Mouse (Mus musculus) lung, adult 10 weeks (tissue): ENCODE results near the gene Vmn2r120. TPM values are rescaled to one million over a fixed set of nuclear protein-coding genes. Genes with fewer than 3 reads are reported as not detected.

ENCODE experiments used
- polyA plus RNA-seq: library from polyadenylated mRNA; stranded (reverse); fragments of 350-450 nt; fragmentation: Illumina TruSeq; extraction: RNeasy Lipid Tissue Mini Kit (QIAGEN cat#74804); gene quantifications from one replicate; pipeline ENCODE4 v1.2.3, GENCODE M21; 2014; ENCODE audit warnings: low read depth, low replicate concordance; ENCODE audit not compliant: insufficient read depth

The Vmn2r120 gene
- polyA plus RNA-seq: not detected

GRCm38 (mm10) chr17:57545405-57545804, at the start of gene Vmn2r120:
Gene Vmn2r120, minus strand, starts transcription at chr17:57545505.

Other genes starting within 250 kb of the Vmn2r120 start
- 12.3 TPM for gene Adgre1, start 186.8 kb downstream of the Vmn2r120 start, polyA plus RNA-seq
- gene Gm21834, start 196.7 kb upstream of the Vmn2r120 start, polyA plus RNA-seq: not detected
- not detected for gene Cntnap5c, start 224.1 kb upstream of the Vmn2r120 start, polyA plus RNA-seq